Mouse (Mus musculus) CH12.LX (cell line): ENCODE measurements at regions not wholly inside any gene's neighbourhood (a gene's known extent, or its start where the extent isn't known, plus 50 kb on each side); places are given as distances from the start of the nearest gene placed in this dataset.

Experiments used
- DNase-seq: peaks from one replicate; pipeline ENCODE4 v3.0.0-alpha.2; 2013; ENCODE audit errors: extremely low read depth
- H3K27ac ChIP-seq: 2 replicates; pipeline ENCODE4 v1.5.1; 2012; ENCODE audit warnings: low read depth, mild to moderate bottlenecking, control low read depth, moderate library complexity; ENCODE audit not compliant: insufficient read depth
- H3K27me3 ChIP-seq: replicated peaks from 2 replicates; pipeline ENCODE3; 2012; ENCODE audit warnings: inconsistent platforms
- H3K36me3 ChIP-seq, 2 experiments: replicated peaks in 1 of 2; 2 replicates each; pipeline versions ENCODE3 to v1.6.1; 2012; ENCODE audit warnings: inconsistent platforms in 1 of 2, low read length in 1 of 2, mild to moderate bottlenecking in 1 of 2, mixed read lengths in 1 of 2, moderate library complexity in 1 of 2; ENCODE audit not compliant: control insufficient read depth in 1 of 2, insufficient read depth in 1 of 2
- H3K4me1 ChIP-seq, 2 experiments: 2 replicates each; pipeline ENCODE4 v1.6.1; 2012; ENCODE audit warnings: inconsistent platforms in 1 of 2, moderate library complexity in 1 of 2; ENCODE audit not compliant: insufficient read depth in 2 of 2, control insufficient read depth in 1 of 2
- H3K4me2 ChIP-seq: 2 replicates; pipeline ENCODE4 v1.6.1; 2012; ENCODE audit warnings: low read depth, mild to moderate bottlenecking, control low read depth; ENCODE audit not compliant: poor library complexity, insufficient read depth, severe bottlenecking
- H3K4me3 ChIP-seq, 3 experiments: fragments of 150-350 bp in 1 of 3; sonication (generic) in 1 of 3; replicated peaks in 1 of 3; 2 replicates each; pipeline versions ENCODE3 to v1.5.1; 2011 to 2012; ENCODE audit warnings: low read depth in 2 of 3, low read length in 2 of 3, mild to moderate bottlenecking in 2 of 3, moderate library complexity in 2 of 3, control low read depth in 1 of 3, improper control_type of control experiment in 1 of 3, inconsistent platforms in 1 of 3, mixed read lengths in 1 of 3; ENCODE audit not compliant: poor library complexity in 1 of 3
- H3K79me2 ChIP-seq: replicated peaks from 2 replicates; pipeline ENCODE4 v1.6.1; 2012; ENCODE audit warnings: mild to moderate bottlenecking, moderate library complexity; ENCODE audit not compliant: control insufficient read depth, poor library complexity, insufficient read depth, severe bottlenecking; ENCODE audit errors: extremely low read depth
- H3K9ac ChIP-seq: 2 replicates; pipeline ENCODE4 v1.6.1; 2012; ENCODE audit warnings: low read depth, mild to moderate bottlenecking, control low read depth, moderate library complexity; ENCODE audit not compliant: insufficient read depth
- H3K9me3 ChIP-seq: replicated peaks from 2 replicates; pipeline ENCODE3; 2012; ENCODE audit warnings: low read length, inconsistent platforms, mixed read lengths
- BHLHE40 ChIP-seq: IDR thresholded peaks from 2 replicates; pipeline ENCODE4 v1.6.1; 2011; ENCODE audit warnings: mild to moderate bottlenecking, low read depth, low read length, improper control_type of control experiment
- CHD1 ChIP-seq: IDR thresholded peaks from 2 replicates; pipeline ENCODE4 v1.6.1; 2012; ENCODE audit warnings: low read depth, low read length, improper control_type of control experiment, inconsistent platforms
- CHD2 ChIP-seq: IDR thresholded peaks from 2 replicates; pipeline ENCODE4 v1.6.1; 2011; ENCODE audit warnings: low read length, improper control_type of control experiment
- CTCF ChIP-seq, 2 experiments: IDR thresholded peaks in 1 of 2; conservative IDR thresholded peaks in 1 of 2; 2 replicates each; pipeline ENCODE4 v1.5.1; 2011 to 2012; ENCODE audit warnings: low read depth in 2 of 2, low read length in 2 of 2, improper control_type of control experiment in 1 of 2, inconsistent platforms in 1 of 2, mild to moderate bottlenecking in 1 of 2, moderate library complexity in 1 of 2
- E2F4 ChIP-seq: IDR thresholded peaks from 2 replicates; pipeline ENCODE4 v1.6.1; 2011; ENCODE audit warnings: low read depth, low read length, improper control_type of control experiment; ENCODE audit not compliant: insufficient replicate concordance
- ELF1 ChIP-seq: IDR thresholded peaks from 2 replicates; pipeline ENCODE4 v1.6.1; 2014; ENCODE audit warnings: low read depth, mild to moderate bottlenecking, inconsistent platforms, low read length, improper control_type of control experiment
- EP300 ChIP-seq: IDR thresholded peaks from 2 replicates; pipeline ENCODE4 v1.6.1; 2011; ENCODE audit warnings: low read length, improper control_type of control experiment
- ETS1 ChIP-seq: conservative IDR thresholded peaks from 2 replicates; pipeline ENCODE4 v1.6.1; 2012; ENCODE audit warnings: low read depth, mild to moderate bottlenecking, inconsistent platforms, low read length, improper control_type of control experiment, moderate library complexity
- GABPA ChIP-seq: IDR thresholded peaks from 2 replicates; pipeline ENCODE4 v1.6.1; 2012; ENCODE audit warnings: low read depth, low read length, improper control_type of control experiment, inconsistent platforms; ENCODE audit not compliant: insufficient replicate concordance
- HCFC1 ChIP-seq: IDR thresholded peaks from 2 replicates; pipeline ENCODE4 v1.6.1; 2012; ENCODE audit warnings: low read depth, mild to moderate bottlenecking, inconsistent platforms, low read length, improper control_type of control experiment
- IRF4 ChIP-seq: IDR thresholded peaks from 2 replicates; pipeline ENCODE4 v1.6.1; 2014; ENCODE audit warnings: low read depth, mild to moderate bottlenecking, inconsistent platforms, low read length, improper control_type of control experiment
- JUND ChIP-seq: conservative IDR thresholded peaks from 2 replicates; pipeline ENCODE4 v1.6.1; 2011; ENCODE audit warnings: low read depth, low read length, improper control_type of control experiment
- KAT2A ChIP-seq: IDR thresholded peaks from 2 replicates; pipeline ENCODE4 v1.6.1; 2012; ENCODE audit warnings: low read length, improper control_type of control experiment, inconsistent platforms; ENCODE audit not compliant: insufficient replicate concordance
- MAX ChIP-seq: IDR thresholded peaks from 2 replicates; pipeline ENCODE4 v1.6.1; 2011; ENCODE audit warnings: low read length, improper control_type of control experiment
- MAZ ChIP-seq: IDR thresholded peaks from 2 replicates; pipeline ENCODE4 v1.6.1; 2012; ENCODE audit warnings: low read depth, mild to moderate bottlenecking, inconsistent platforms, low read length, improper control_type of control experiment, moderate library complexity
- MEF2A ChIP-seq: IDR thresholded peaks from 2 replicates; pipeline ENCODE4 v1.6.1; 2014; ENCODE audit warnings: low read depth, mild to moderate bottlenecking, inconsistent platforms, low read length, improper control_type of control experiment, borderline replicate concordance
- MXI1 ChIP-seq: IDR thresholded peaks from 2 replicates; pipeline ENCODE4 v1.6.1; 2011; ENCODE audit warnings: mild to moderate bottlenecking, low read depth, low read length, improper control_type of control experiment
- MYC ChIP-seq: IDR thresholded peaks from 2 replicates; pipeline ENCODE4 v1.6.1; 2011; ENCODE audit warnings: low read depth, mild to moderate bottlenecking, improper control_type of control experiment, low read length
- NELFE ChIP-seq: IDR thresholded peaks from 2 replicates; pipeline ENCODE4 v1.6.1; 2011; ENCODE audit warnings: low read depth, low read length, improper control_type of control experiment
- NRF1 ChIP-seq: IDR thresholded peaks from 2 replicates; pipeline ENCODE4 v1.6.1; 2014; ENCODE audit warnings: low read depth, mild to moderate bottlenecking, inconsistent platforms, low read length, improper control_type of control experiment, moderate library complexity
- PAX5 ChIP-seq: IDR thresholded peaks from 2 replicates; pipeline ENCODE4 v1.6.1; 2012; ENCODE audit warnings: low read length, inconsistent platforms, mixed read lengths
- POLR2A ChIP-seq: IDR thresholded peaks from 2 replicates; pipeline ENCODE4 v1.6.1; 2011; ENCODE audit warnings: low read depth, mild to moderate bottlenecking, improper control_type of control experiment, low read length
- POLR2AphosphoS2 ChIP-seq: IDR thresholded peaks from 2 replicates; pipeline ENCODE4 v1.6.1; 2011; ENCODE audit warnings: low read depth, low read length, improper control_type of control experiment
- RAD21 ChIP-seq: IDR thresholded peaks from 2 replicates; pipeline ENCODE4 v1.6.1; 2011; ENCODE audit warnings: low read depth, mild to moderate bottlenecking, low read length, improper control_type of control experiment, moderate library complexity
- RCOR1 ChIP-seq: conservative IDR thresholded peaks from 2 replicates; pipeline ENCODE4 v1.6.1; 2012; ENCODE audit warnings: low read depth, mild to moderate bottlenecking, inconsistent platforms, low read length, improper control_type of control experiment
- SIN3A ChIP-seq: IDR thresholded peaks from 2 replicates; pipeline ENCODE4 v1.6.1; 2012; ENCODE audit warnings: low read length, improper control_type of control experiment, inconsistent platforms
- SMC3 ChIP-seq: IDR thresholded peaks from 2 replicates; pipeline ENCODE4 v1.6.1; 2011; ENCODE audit warnings: low read depth, low read length, improper control_type of control experiment
- TBP ChIP-seq: conservative IDR thresholded peaks from 2 replicates; pipeline ENCODE4 v1.6.1; 2011; ENCODE audit warnings: low read depth, low read length, improper control_type of control experiment
- TCF12 ChIP-seq: IDR thresholded peaks from 2 replicates; pipeline ENCODE4 v1.6.1; 2014; ENCODE audit warnings: low read depth, mild to moderate bottlenecking, inconsistent platforms, low read length, improper control_type of control experiment
- UBTF ChIP-seq: IDR thresholded peaks from 2 replicates; pipeline ENCODE4 v1.6.1; 2012; ENCODE audit warnings: low read depth, mild to moderate bottlenecking, inconsistent platforms, low read length, improper control_type of control experiment, moderate library complexity
- USF1 ChIP-seq: IDR thresholded peaks from 2 replicates; pipeline ENCODE4 v1.6.1; 2014; ENCODE audit warnings: low read depth, mild to moderate bottlenecking, inconsistent platforms, low read length, improper control_type of control experiment
- USF2 ChIP-seq: conservative IDR thresholded peaks from 2 replicates; pipeline ENCODE4 v1.6.1; 2011; ENCODE audit warnings: low read depth, low read length, improper control_type of control experiment
- ZKSCAN1 ChIP-seq: IDR thresholded peaks from 2 replicates; pipeline ENCODE4 v1.6.1; 2012; ENCODE audit warnings: low read depth, inconsistent platforms, low read length, improper control_type of control experiment, borderline replicate concordance
- ZMIZ1 ChIP-seq: IDR thresholded peaks from 2 replicates; pipeline ENCODE4 v1.6.1; 2012; ENCODE audit warnings: low read depth, mild to moderate bottlenecking, inconsistent platforms, low read length, improper control_type of control experiment
- ZNF384 ChIP-seq: IDR thresholded peaks from 2 replicates; pipeline ENCODE4 v1.6.1; 2012; ENCODE audit warnings: low read depth, low read length, improper control_type of control experiment, inconsistent platforms
- dilution Hi-C: fragments of 300-500 bp; cut with MboI; formaldehyde crosslinking; loops from 2 replicates; pipeline ENCODE4 v1.14.3; 2020; ENCODE audit warnings: low sequenced_read_pairs; ENCODE audit not compliant: extremely low pct_unique_long_range_greater_than_20kb, extremely low pct_ligation_motif_present
- in situ Hi-C: fragments of 300-500 bp; cut with MboI; formaldehyde crosslinking; loops from 3 replicates; pipeline ENCODE4 v1.14.3; 2019; ENCODE audit warnings: low sequenced_read_pairs, low pct_ligation_motif_present, low pct_unique_long_range_greater_than_20kb, mixed read lengths

DNA sequence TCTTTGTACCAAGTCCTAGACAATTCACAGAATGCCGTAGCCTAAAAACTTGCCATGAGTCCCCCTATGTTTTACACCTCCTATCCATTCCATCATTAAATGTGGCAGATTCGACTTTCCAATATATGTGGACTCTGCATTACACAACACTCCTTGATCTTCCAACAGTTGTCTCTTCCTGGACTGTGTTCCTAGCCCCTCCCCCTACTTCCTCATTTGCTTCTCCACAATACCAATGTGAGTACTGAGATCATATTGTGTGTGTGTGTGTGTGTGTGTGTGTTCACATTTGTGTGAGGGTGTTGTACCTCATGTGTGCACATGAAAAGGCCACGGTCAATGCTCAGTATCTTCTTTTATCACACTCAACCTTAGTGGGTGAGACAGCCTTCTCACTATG is 144.5 kb upstream of the Klf6 start:
- no peak for DNase-seq
- peaks cover 2 to 20% of the 10 kb centered on the region in 2 experiments for H3K4me1 ChIP-seq
- no peak overlapping the region for H3K9ac ChIP-seq
- H3K27ac ChIP-seq: no peak overlapping the region
- H3K4me2 ChIP-seq: no peak overlapping the region
- TF ChIP-seq IRF4 (no peak), ELF1 (peak; percentile 27; the same call in 1 of the 2 replicates), HCFC1 (no peak), UBTF (no peak), NRF1 (no peak), EP300 (no peak)
- no peak overlapping the region for H3K4me3 ChIP-seq
- no peaks in the 10 kb centered on the region for H3K79me2 ChIP-seq
- dilution Hi-C loops: no loop called here
- H3K27me3 ChIP-seq: no peaks in the 10 kb centered on the region
- H3K9me3 ChIP-seq: peaks cover 2% of the 10 kb centered on the region
- H3K36me3 ChIP-seq: no peaks in the 10 kb centered on the region
- in situ Hi-C loops: no loop called here

DNA sequence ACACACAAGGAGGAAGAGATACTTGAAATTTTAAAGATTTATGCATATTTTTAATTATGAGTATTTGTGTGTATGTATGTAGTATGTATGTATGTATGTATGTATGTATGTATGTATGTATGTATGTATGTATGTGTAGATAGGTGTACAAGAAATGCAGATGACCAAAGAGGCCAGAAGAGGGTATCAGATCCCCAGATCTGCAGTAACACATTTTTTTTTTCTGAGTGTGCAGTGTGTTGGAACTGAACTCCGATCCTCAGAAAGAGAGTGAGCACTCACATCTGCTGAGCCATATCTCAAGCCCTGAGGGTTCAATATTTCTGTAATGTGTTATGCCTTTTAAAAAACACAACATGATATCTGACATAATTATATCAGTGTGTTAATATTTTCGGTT is 138.0 kb upstream of the Klf6 start:
- dilution Hi-C loops: no loop called here
- Histone ChIP-seq H3K9me3 (no peaks in the 10 kb centered on the region), H3K36me3 (no peaks in the 10 kb centered on the region), H3K4me1 (peaks cover 2 to 4% of the 10 kb centered on the region in 2 experiments; a peak in 2 of 4 replicates), H3K9ac (no peak overlapping the region), H3K4me3 (no peak overlapping the region), H3K27me3 (no peaks in the 10 kb centered on the region), H3K79me2 (no peaks in the 10 kb centered on the region), H3K27ac (no peak overlapping the region), H3K4me2 (no peak overlapping the region)
- DNase-seq: no peak
- in situ Hi-C loops: no loop called here
- no peak for TF ChIP-seq CHD1
- TF ChIP-seq ZKSCAN1: no peak
- TF ChIP-seq PAX5: no peak
- no peak for TF ChIP-seq USF2
- TF ChIP-seq TCF12: no peak
- no peak for TF ChIP-seq TBP
- no peak for TF ChIP-seq JUND
- TF ChIP-seq RCOR1: no peak
- no peak for TF ChIP-seq CHD2
- TF ChIP-seq E2F4: no peak
- no peak for TF ChIP-seq GABPA
- TF ChIP-seq NELFE: no peak
- TF ChIP-seq POLR2AphosphoS2: no peak
- TF ChIP-seq RAD21: peak; percentile 57
- TF ChIP-seq MAZ: no peak
- TF ChIP-seq ELF1: no peak
- TF ChIP-seq POLR2A: no peak
- no peak for TF ChIP-seq MAX
- peak; percentile 50 for TF ChIP-seq SMC3
- TF ChIP-seq BHLHE40: no peak
- no peak for TF ChIP-seq EP300
- no peak for TF ChIP-seq USF1
- peak; percentile 88 for TF ChIP-seq ZNF384
- no peak for TF ChIP-seq MXI1
- TF ChIP-seq ETS1: no peak
- TF ChIP-seq MEF2A: no peak
- no peak for TF ChIP-seq ZMIZ1
- TF ChIP-seq MYC: no peak
- no peak for TF ChIP-seq SIN3A
- no peak for TF ChIP-seq NRF1
- TF ChIP-seq HCFC1: no peak
- no peak for TF ChIP-seq KAT2A
- TF ChIP-seq UBTF: no peak
- peak in 1 of 2 experiments; percentile 38; a peak in 2 of 4 replicates for TF ChIP-seq CTCF (conservative IDR thresholded peaks at IDR 0.05 in 1 of 2, IDR thresholded peaks at IDR 0.05 in 1 of 2; ENCODE audit: low read depth in 2 of 2, low read length in 2 of 2)
